Mouse (Mus musculus) gastrocnemius, postnatal 25 days (tissue): ENCODE data around the gene Prkg1. TPM values are rescaled to one million over a fixed set of nuclear protein-coding genes. Genes with fewer than 3 reads are reported as not detected.

ENCODE experiments used
- DNase-seq: peaks from one replicate; pipeline ENCODE4 v3.0.0; 2022
- total RNA-seq, 2 experiments: library from RNA; stranded (reverse); gene quantifications; 1 replicate in 1 of 2; 2 replicates in 1 of 2; pipeline ENCODE4 v1.2.3; 2021

Gene Prkg1
- total RNA-seq, 2 experiments from 2014 or later = 28.2 to 36.5 TPM

DNA sequence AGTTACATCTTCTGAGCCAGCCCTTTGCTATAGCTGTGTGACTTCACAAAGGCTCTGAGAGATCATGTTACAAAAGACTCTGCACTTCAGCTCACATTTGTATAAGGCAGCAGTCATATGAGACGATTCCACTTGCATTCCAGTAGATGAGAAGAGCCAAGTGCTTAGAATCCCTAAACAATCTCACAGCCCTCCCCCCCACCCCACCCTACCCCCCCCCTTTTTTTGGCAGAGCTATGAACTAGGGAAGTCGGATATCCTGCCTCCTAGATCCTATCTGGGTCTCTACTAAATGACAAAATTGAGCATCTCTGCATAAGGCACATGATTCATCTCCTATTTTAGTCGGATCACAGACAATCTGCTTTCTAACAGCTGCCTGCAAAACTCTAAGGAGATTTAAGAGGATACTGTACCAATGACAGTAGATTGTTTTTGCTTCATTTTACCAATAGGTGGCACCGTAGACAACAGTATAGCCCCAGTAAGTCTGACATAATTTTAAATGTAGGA, 921.7 kb downstream of the Prkg1 start:
- DNase-seq = no peak

DNA sequence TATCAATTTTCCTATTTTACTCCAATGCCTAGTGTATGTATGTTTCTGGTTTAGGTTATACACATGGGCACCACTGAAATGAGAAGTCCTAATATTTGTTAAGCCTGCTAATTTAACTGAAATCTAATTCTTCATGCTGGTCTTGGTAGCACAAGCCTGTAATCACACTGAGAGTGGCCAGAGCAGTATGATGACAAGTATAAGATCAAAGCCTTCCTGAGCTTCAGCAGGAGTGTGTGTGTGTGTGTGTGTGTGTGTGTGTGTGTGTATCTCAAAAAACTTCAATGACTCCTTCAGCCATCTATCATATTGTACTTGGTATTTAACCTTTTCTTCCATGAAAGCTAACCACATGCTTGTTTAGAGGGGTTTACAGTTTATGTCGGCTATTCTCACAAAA, 922.2 kb downstream of the Prkg1 start:
- no peak for DNase-seq

DNA sequence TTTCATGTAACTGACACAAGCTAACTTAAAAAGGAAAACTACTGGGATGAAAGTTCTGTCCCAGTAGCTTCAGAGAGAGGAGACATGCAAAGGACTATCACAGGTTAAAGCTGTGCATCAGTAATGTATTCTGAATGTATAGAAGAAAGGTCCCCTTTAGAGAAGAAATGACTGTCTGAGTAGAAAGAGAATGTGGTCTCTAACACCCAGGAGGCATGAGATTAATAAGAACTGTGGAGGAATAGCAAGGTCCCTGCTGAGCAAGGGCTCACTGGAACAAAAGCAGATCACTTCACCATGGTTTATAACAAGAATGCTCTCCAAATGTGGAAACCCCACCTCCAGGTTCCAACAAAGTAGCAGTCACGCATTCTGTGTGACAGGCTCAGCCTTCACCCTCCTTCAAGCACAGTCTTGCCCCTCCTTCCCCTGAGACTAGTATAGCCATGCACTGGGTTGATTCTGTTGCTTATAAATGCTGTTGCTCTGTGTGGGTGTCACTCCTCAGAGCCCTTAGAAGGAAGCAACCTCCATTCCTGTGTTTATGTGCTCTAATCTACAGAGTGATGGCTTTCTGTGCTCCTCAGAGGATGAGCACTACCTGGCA, 931.7 kb downstream of the Prkg1 start:
- DNase-seq = no peak

DNA sequence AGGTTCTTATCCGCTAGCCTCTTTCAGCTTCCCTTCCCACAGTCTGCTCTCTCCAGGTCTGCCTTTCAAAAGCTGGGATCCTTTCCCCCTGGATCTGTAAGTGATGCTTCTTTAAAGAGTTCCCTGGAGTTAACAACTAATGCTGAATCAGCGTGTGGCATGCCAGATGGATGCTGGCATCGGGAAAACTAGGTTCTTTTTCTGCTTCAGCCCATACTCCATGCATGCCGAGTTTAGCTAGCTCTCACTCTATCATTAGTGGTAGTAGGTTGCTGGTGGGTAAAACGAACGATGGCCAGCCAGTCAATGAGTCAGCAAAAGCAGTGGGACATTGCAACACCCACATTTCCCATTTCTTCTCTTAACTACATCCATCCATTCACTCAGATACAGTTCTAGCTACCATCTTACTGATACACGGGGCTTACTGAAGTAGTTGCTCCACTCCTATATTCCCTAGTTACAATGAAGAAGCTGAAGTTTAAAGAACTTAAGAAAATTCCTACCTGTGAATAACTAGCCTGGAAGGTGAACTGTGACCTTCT, 935.5 kb downstream of the Prkg1 start:
- DNase-seq = no peak

DNA sequence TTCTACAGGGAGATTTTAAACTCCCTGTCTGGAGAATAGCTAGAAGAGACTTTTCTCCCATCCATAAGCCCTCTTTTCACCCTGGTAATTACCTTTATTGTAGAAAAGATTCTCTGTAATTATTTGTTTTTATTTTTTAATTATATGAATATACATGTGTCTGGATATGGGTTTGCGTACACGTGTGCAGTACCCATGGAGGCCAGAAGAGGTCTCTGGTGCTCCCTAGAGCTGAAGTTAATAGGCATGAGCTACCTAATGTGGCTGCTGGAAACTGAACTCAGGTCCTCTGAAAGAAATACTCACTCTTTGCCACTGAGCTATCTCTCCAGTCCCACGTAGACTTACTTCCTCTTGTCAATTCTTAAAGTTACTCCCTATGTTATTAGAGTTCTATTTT, 937.0 kb downstream of the Prkg1 start:
- no peak for DNase-seq

DNA sequence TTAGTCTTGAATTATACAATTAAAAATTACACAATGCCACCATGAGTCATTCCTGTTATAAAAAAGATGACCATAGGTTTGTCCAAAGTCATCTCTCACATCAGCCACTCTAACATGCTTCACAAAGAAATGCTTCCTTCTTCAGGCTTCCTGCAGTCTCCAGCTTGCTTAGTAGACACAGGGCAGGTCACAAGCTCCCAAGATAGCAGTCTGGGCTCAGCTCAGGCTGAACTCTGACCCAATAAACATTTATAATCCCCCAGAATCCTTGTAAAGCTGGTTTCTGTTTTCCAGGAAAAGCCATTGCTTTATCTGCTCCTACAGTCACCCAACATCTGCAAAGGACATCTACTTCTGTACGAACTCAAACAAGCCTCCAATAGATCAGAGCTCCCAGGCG, 938.7 kb downstream of the Prkg1 start:
- no peak for DNase-seq

- no peak for DNase-seq
Measured at GRCm38 (mm10) chr19:30815661-30816060, 949.2 kb downstream of the Prkg1 start.

- no peak for DNase-seq
Measured at GRCm38 (mm10) chr19:30806265-30806664, 958.6 kb downstream of the Prkg1 start.

DNA sequence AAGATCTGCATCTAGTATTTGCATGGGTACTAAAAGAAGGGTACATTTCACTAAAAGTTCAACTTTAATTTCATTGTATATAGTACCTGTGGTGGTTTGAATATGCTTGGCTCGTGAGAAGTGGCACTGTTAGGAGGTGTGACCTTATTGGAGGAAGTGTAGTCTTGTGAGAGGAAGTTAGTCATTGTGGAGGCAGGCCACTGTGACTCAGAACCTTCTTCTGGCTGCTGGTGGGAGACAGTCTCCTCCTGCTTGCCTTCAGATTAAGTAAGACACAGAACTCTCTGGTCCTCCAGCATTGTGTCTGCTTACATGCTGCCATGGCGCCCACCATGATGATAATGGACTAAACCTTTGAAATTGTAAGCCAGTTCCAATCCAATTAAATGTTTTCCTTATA, 984.0 kb downstream of the Prkg1 start:
- no peak for DNase-seq

DNA sequence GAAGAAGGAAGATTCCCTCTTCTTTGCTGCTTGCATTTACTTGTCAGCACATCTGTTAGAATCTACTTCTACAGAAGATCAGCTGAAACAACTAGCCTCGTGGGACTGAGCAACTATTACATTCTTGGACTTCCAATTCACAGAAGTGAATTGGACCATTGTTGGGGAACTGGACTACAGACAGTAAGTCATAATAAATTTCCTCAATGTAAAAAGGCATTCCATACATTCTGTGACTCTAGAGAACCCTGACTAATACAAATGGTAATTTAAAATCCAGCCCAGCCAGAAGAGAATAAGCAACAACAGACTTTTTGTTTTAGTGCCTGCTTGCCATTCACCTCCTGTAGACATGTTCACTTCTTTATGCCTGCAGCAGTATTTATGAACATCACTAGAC, 996.5 kb downstream of the Prkg1 start:
- no peak for DNase-seq

DNA sequence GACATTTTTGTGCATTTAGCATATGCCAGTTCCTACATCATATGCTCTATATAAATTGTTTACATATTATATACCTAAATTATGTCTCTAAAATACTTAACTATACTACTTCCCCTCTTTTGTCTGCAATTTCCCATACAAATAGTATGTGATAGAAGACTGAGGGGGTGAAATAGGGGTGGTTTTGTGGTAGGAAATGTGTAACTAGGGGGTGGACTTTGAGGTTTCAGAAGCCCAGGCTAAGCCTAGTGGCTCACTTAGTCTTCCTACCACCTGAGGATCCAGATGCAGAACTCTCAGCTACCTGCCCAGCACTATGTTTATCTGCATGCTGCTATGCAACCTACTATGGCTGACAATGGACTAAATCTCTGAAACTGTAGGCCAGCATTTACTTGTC, 1020.4 kb downstream of the Prkg1 start:
- no peak for DNase-seq

DNA sequence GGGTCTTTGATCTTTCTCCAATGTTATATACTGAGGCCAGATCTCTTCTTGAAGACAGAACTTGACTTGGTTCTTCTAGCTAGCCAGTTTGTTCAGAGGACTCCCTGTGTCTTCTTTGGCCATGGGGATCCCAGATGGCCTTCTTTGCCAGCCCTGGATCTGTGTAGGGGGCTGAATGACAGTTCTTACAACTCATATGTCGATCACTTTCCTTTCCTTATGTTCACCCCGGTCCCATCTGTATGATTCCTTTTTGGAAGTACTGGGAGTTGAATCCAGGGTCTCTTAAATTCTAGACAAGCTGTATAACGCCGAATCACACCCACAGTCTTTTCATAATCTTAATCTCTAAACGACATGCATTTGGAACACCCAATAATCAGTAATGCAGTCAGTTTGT, 1065.7 kb downstream of the Prkg1 start:
- DNase-seq = no peak

GRCm38 (mm10) chr19:30691258-30691657, 1073.6 kb downstream of the Prkg1 start:
- no peak for DNase-seq

GRCm38 (mm10) chr19:30690691-30691090, 1074.1 kb downstream of the Prkg1 start:
- no peak for DNase-seq

GRCm38 (mm10) chr19:30687942-30688341, 1076.9 kb downstream of the Prkg1 start:
- no peak for DNase-seq

DNA sequence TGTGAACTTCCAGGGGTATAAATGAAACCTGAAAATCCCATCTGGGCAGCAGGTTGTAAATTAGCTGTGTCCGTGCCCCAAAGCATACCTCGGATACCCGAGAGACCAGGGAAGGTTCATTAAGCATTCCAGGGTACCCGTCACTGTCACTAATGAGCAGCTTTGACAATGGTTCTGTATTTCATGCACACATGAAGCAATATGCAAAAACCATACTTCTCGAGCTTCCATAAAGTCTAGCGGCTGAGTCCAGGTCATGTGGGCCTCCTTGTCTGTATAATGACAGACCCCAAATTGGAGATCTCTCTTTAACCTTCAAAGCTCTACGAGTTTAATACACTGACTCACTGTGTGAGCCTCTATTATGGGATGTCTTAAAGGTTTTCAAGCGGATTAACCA, 1088.5 kb downstream of the Prkg1 start:
- DNase-seq = no peak

DNA sequence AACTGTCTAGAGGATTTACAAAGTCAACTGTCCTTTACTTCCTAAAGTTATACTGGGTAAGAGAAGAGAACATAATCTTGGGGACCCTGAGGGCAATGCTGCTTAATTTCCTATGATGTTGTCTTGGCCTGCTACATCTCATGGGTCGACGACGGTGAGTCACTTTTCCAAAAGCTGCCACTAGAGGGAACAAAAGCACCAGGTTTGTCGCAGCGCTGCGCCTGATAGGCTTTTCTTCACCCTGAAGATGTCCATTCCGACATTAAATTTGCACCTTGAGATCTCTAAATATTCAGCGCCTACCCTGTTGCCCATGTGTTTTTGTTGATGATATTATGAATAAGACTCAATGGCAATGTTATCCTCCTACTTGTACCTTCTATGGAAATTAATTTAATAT, 1100.6 kb downstream of the Prkg1 start:
- peak; percentile 15 for DNase-seq

DNA sequence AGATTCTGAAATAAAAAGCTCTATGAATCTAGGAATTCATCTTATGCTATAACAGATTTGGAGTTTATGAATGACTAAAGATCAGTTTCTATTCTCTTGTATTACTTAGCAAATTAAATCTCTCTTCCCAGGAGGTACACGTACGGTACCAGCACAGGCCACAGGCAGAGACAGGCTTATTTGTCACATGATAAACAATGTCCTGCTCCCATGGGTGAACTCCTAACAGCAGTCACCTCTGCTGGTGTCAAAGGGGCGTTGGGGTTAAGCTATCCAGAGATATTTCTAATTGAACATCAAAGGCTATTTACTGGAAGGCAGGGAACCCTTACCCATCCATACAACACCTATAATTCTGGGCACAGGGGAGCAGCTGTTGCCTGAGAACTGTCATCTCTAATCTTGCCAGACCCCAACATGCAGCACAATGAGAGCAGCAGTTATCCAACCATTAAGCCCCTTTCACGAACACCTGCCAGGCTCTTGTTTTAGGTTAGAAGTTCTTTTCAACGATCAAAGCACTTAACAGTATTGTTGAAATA, 1122.1 kb downstream of the Prkg1 start:
- DNase-seq = no peak

DNA sequence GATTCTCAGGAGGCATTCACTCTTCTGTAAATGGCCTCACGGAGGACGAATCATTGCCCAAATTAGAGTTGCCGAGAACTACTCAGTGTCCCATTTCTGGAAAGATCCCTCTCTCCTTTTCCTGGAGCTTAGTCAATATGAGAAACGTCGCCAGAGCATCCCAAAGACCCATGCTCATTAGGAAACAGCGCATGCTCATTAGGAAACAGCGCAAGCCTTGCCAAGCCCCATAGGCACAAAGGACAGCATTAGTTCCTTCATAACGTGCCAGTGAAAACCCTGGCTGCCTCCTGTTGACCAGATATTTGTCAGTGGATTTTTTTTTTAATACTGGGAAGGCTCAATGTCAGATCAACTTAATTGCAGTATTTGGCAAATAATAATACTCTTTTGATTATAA, 1127.4 kb downstream of the Prkg1 start:
- no peak for DNase-seq

- DNase-seq = no peak
Measured at GRCm38 (mm10) chr19:30631051-30631450, 1133.8 kb downstream of the Prkg1 start.

DNA sequence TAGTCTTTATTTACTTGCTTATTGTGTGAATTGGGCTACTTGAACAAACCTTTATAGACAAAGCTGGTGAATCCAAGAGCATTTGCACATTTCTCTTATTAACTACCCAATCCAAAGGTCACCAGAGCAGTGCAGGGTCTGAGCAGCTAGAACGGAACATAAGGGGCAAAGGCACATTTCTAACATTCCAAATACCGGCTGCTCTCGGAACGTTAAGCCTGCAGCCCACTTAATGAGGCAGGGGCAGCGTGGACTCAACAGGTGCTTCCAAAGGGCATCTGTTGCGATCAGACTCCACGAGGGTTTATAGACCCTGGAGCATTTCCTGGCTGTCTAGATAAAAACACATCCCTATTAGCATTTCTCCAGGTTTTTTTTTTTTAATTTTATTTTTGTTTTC, 1138.8 kb downstream of the Prkg1 start:
- DNase-seq = no peak

DNA sequence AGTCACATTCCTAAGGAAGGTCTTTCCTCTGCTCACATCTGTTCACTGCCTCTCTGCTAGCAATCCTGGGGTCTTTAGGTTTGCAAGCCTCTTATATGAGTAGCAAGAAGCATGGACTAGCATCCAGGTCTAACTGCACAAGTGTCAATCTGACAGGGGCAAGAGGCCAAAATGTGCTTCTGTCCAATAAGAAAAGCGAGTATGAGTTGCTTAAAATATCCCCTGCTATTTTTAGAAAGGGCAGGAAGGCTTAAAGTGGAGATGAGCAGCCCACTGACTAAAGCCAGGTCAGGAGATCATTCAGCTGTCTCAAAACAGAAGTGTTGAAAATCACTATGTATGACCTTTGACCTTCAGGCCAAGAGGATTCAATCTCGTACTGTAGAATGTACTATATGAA, 1139.4 kb downstream of the Prkg1 start:
- DNase-seq = peak; percentile 38

- DNase-seq = peak; percentile 20
Measured at GRCm38 (mm10) chr19:30623620-30624019, 1141.2 kb downstream of the Prkg1 start.
